In the genomic region with DNA sequence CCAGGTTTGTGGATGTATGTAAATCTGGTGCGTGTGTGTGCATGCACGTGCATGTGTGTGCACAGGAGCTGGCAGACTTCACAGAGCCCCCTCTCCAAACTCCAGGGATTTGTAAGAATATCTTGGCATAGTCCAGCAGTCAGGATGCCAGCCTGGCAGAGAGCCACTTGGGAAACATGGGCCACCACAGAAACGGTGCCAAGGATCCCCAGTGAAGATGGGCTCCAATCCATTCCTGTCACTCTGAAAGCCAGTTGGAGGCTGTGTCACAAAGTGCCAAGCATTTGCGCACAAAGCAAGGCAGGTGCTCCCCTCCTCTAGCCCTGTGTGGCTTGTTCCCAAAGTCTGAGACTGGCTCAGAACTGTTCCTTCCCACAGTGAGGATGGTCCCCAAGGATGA, we compare ENCODE assay signal across 11 mouse cellular contexts. TPM values are rescaled to one million over a fixed set of nuclear protein-coding genes. Genes with fewer than 3 reads are reported as not detected.
DNase-seq lines count a peak whose midpoint lies in the region; ATAC-seq lines count a peak whose summit lies in the region.
"Had no signal": no experiment of that assay in that cellular context is flagged by ENCODE, and none has a peak within 500 bp of the region (broad histone marks: within the 10 kb centered on the region; RNA-seq: fewer than 3 reads in every experiment).

No protein-coding gene starts in this region.

- peaks cover 12% of the 10 kb centered on the region for H3K36me3 ChIP-seq in midbrain, embryonic 13.5 days
- H3K36me3 ChIP-seq in midbrain, embryonic 11.5 days (ENCODE audit: control insufficient read depth, insufficient read depth, low read length): no peaks in the 10 kb centered on the region
- H3K36me3 ChIP-seq: heart, embryonic 13.5 days had no signal

- peak; percentile 44 for ATAC-seq in midbrain, embryonic 13.5 days
- ATAC-seq in midbrain, embryonic 11.5 days (ENCODE audit: low FRiP score): no peak

- peaks cover 3% of the 10 kb centered on the region; the same call in 1 of the 2 replicates for H3K9me3 ChIP-seq in midbrain, embryonic 13.5 days
- no peaks in the 10 kb centered on the region; the same call in 1 of the 2 replicates for H3K9me3 ChIP-seq in midbrain, embryonic 11.5 days (ENCODE audit: control insufficient read depth, low read length)

- intact Hi-C loops in heart, postnatal 14 days (cut with DNase I): no loop called here

- no peaks in the 10 kb centered on the region for H3K27me3 ChIP-seq in midbrain, embryonic 13.5 days
- H3K27me3 ChIP-seq in midbrain, embryonic 11.5 days (ENCODE audit: control insufficient read depth, insufficient read depth, low read length): no peaks in the 10 kb centered on the region

- no peak overlapping the region for H3K4me2 ChIP-seq in midbrain, embryonic 13.5 days (replicated peaks)
- H3K4me2 ChIP-seq in midbrain, embryonic 11.5 days: no peak overlapping the region
- H3K4me2 ChIP-seq: heart, embryonic 13.5 days had no signal

- H3K9ac ChIP-seq in midbrain, embryonic 13.5 days (replicated peaks): no peak overlapping the region
- no peak overlapping the region for H3K9ac ChIP-seq in midbrain, embryonic 11.5 days (ENCODE audit: low read length)
- H3K9ac ChIP-seq: heart, embryonic 13.5 days had no signal

- no peak overlapping the region for H3K4me3 ChIP-seq in midbrain, embryonic 13.5 days (replicated peaks)
- H3K4me3 ChIP-seq in midbrain, embryonic 11.5 days (ENCODE audit: low read depth, low read length): no peak overlapping the region
- H3K4me3 ChIP-seq: heart, embryonic 13.5 days had no signal

- 82% methylated on average over 4 of the region's 4 CpGs for WGBS in midbrain, embryonic 13.5 days
- 86% methylated on average over 4 of the region's 4 CpGs for WGBS in midbrain, embryonic 11.5 days

- H3K27ac ChIP-seq in midbrain, embryonic 13.5 days: peak overlapping the region; percentile 68
- no peak overlapping the region for H3K27ac ChIP-seq in midbrain, embryonic 11.5 days (ENCODE audit: low read depth, low read length)
- H3K27ac ChIP-seq: heart, embryonic 13.5 days had no signal

- peaks cover 56% of the 10 kb centered on the region for H3K4me1 ChIP-seq in midbrain, embryonic 13.5 days (replicated peaks)
- peaks cover 11% of the 10 kb centered on the region for H3K4me1 ChIP-seq in midbrain, embryonic 11.5 days (ENCODE audit: control insufficient read depth, insufficient read depth, low read length)
- H3K4me1 ChIP-seq: heart, embryonic 13.5 days had no signal

- DNase-seq in cerebellum, adult 9-11 months: peak; percentile 50
- DNase-seq in cerebellum, adult 11 months: no peak
- no peak for DNase-seq in midbrain, embryonic 11.5 days (ENCODE audit: low spot score, missing footprints)
- peak; percentile 91 to 96 for DNase-seq in layer of hippocampus, postnatal 14 days (ENCODE audit: low spot score in 2 of 2)
- peak; percentile 32 for DNase-seq in right cerebral cortex, postnatal 25 days
- no peak for DNase-seq in heart, postnatal 14 days
- DNase-seq in urinary bladder, postnatal 25 days (ENCODE audit: low spot score): no peak
- DNase-seq: kidney, adult 18-20 months; liver had no signal

RNA-seq across cellular contexts. Expression of a gene that starts 8.8 kb away (rescaled TPM):
- polyA plus RNA-seq in midbrain, embryonic 13.5 days (2015; fragmentation: Nextera tagmentation; extraction: Ambion mirVana): 105 and 106 TPM in 2 replicates
- polyA plus RNA-seq in midbrain, embryonic 11.5 days (2014; fragmentation: Nextera tagmentation; extraction: Ambion mirVana): 82.7 and 83.6 TPM in 2 replicates
- total RNA-seq in layer of hippocampus, postnatal 14 days (2021): 10 to 100 TPM; 19.8 to 22.1 TPM
- total RNA-seq in heart, postnatal 14 days (2021): 10 to 100 TPM; 11.5 to 12.5 TPM

RNA-seq across cellular contexts. Expression of a gene that starts 9.1 kb away (rescaled TPM):
- polyA plus RNA-seq in midbrain, embryonic 13.5 days (2015; fragmentation: Nextera tagmentation; extraction: Ambion mirVana): 14.6 and 20.4 TPM in 2 replicates
- polyA plus RNA-seq in midbrain, embryonic 11.5 days (2014; fragmentation: Nextera tagmentation; extraction: Ambion mirVana): 11.5 and 12.7 TPM in 2 replicates
- 1 to 10 TPM; 4.8 to 5.6 TPM for total RNA-seq in layer of hippocampus, postnatal 14 days (2021)
- total RNA-seq in heart, postnatal 14 days (2021): under 1 TPM; 0.05 to 0.07 TPM

RNA-seq across cellular contexts. Expression of a gene that starts 30.6 kb away (rescaled TPM):
- polyA plus RNA-seq in midbrain, embryonic 13.5 days (2015; fragmentation: Nextera tagmentation; extraction: Ambion mirVana): 15.9 and 19.6 TPM in 2 replicates
- polyA plus RNA-seq in midbrain, embryonic 11.5 days (2014; fragmentation: Nextera tagmentation; extraction: Ambion mirVana): 13.1 and 14.2 TPM in 2 replicates
- 10 to 100 TPM; 24.6 to 27.4 TPM for total RNA-seq in layer of hippocampus, postnatal 14 days (2021)
- 10 to 100 TPM; 28.3 to 30.6 TPM for total RNA-seq in heart, postnatal 14 days (2021)

RNA-seq across cellular contexts. Expression of a gene that starts 33.5 kb away (rescaled TPM):
- polyA plus RNA-seq in midbrain, embryonic 13.5 days (2015; fragmentation: Nextera tagmentation; extraction: Ambion mirVana): 5.4 and 7.9 TPM in 2 replicates
- 11.7 TPM in 2 replicates for polyA plus RNA-seq in midbrain, embryonic 11.5 days (2014; fragmentation: Nextera tagmentation; extraction: Ambion mirVana)
- 1 to 10 TPM; 8.9 to 9.0 TPM for total RNA-seq in layer of hippocampus, postnatal 14 days (2021)
- total RNA-seq in heart, postnatal 14 days (2021): 10 to 100 TPM; 36.4 to 38.5 TPM

RNA-seq across cellular contexts. Expression of a gene that starts 38.9 kb away (rescaled TPM):
- polyA plus RNA-seq in midbrain, embryonic 13.5 days (2015; fragmentation: Nextera tagmentation; extraction: Ambion mirVana): 97.8 and 103 TPM in 2 replicates
- polyA plus RNA-seq in midbrain, embryonic 11.5 days (2014; fragmentation: Nextera tagmentation; extraction: Ambion mirVana): 65.3 and 71.4 TPM in 2 replicates
- 100 to 1,000 TPM in 1 of 2 experiments, 10 to 100 TPM in 1; 98.6 to 111 TPM for total RNA-seq in layer of hippocampus, postnatal 14 days (2021)
- total RNA-seq in heart, postnatal 14 days (2021): 10 to 100 TPM in 1 of 2 experiments, 1 to 10 TPM in 1; 9.9 to 11.0 TPM

Comparison
In these comparisons a context has a peak if more than half of its experiments do, and no peak if none do; other contexts are left out.
1. DNase-seq: peak in cerebellum, adult 9-11 months (single experiment), layer of hippocampus, postnatal 14 days (2 of 2) and right cerebral cortex, postnatal 25 days (single experiment); none in cerebellum, adult 11 months (single experiment), midbrain, embryonic 11.5 days (single experiment), heart, postnatal 14 days (0 of 2) and urinary bladder, postnatal 25 days (single experiment).
2. RNA of a gene that starts 9.1 kb away (total RNA-seq): 4.8 to 5.6 TPM in layer of hippocampus, postnatal 14 days; 0.05 to 0.07 TPM in heart, postnatal 14 days; every median in the first group is over 4 times any median in the second.